In genomic region chr3:104597135-104597764, GRCm38 (mm10) we compare ENCODE assay signal across 9 mouse cellular contexts. TPM values are rescaled to one million over a fixed set of nuclear protein-coding genes. Genes with fewer than 3 reads are reported as not detected.
A peak's percentile ranks its signal among the peaks of the same experiment; 100 is the strongest.
DNase-seq lines count a peak whose midpoint lies in the region; ATAC-seq lines count a peak whose summit lies in the region.
"Had no signal": no experiment of that assay in that cellular context is flagged by ENCODE, and none has a peak within 500 bp of the region (broad histone marks: within the 10 kb centered on the region; RNA-seq: fewer than 3 reads in every experiment).

No protein-coding gene starts in this region.

- H3K27me3 ChIP-seq in hindbrain, embryonic 16.5 days (replicated peaks; ENCODE audit: control insufficient read depth, insufficient read depth, low read length), result no peaks in the 10 kb centered on the region
- H3K27me3 ChIP-seq in neural tube, embryonic 13.5 days, result no peaks in the 10 kb centered on the region

- 47% methylated on average over 10 of the region's 10 CpGs for WGBS in hindbrain, embryonic 16.5 days
- 65% methylated on average over 10 of the region's 10 CpGs for WGBS in neural tube, embryonic 13.5 days

- H3K4me3 ChIP-seq in brown adipose tissue, adult 24 weeks (ENCODE audit: insufficient read depth, low read depth, low read length), result no peak overlapping the region
- no peak overlapping the region for H3K4me3 ChIP-seq in hindbrain, embryonic 16.5 days (ENCODE audit: low read length)
- no peak overlapping the region for H3K4me3 ChIP-seq in neural tube, embryonic 13.5 days

- H3K36me3 ChIP-seq in hindbrain, embryonic 16.5 days (ENCODE audit: control insufficient read depth, insufficient read depth, low read length), result no peaks in the 10 kb centered on the region
- H3K36me3 ChIP-seq in neural tube, embryonic 13.5 days, result no peaks in the 10 kb centered on the region

- H3K4me1 ChIP-seq in brown adipose tissue, adult 24 weeks (ENCODE audit: control insufficient read depth, insufficient read depth, insufficient read length, low read length), result peaks cover 15% of the 10 kb centered on the region
- H3K4me1 ChIP-seq in hindbrain, embryonic 16.5 days (ENCODE audit: control insufficient read depth, insufficient read depth, low read depth, low read length), result no peaks in the 10 kb centered on the region; the same call in 1 of the 2 replicates
- H3K4me1 ChIP-seq in neural tube, embryonic 13.5 days (replicated peaks), result no peaks in the 10 kb centered on the region

- peak; percentile 95 for ATAC-seq in hindbrain, embryonic 16.5 days
- ATAC-seq in neural tube, embryonic 13.5 days (ENCODE audit: low read depth), result no peak; the same call in 1 of the 2 replicates
- no peak for ATAC-seq in CD4-positive, CD25-positive, alpha-beta regulatory T cell, adult 4 months

- H3K4me2 ChIP-seq in hindbrain, embryonic 16.5 days (ENCODE audit: low read length), result peak overlapping the region; percentile 30
- H3K4me2 ChIP-seq in neural tube, embryonic 13.5 days, result 0 out of 2 replicates have a peak overlapping the region, but pooled peaks have one; percentile 13

- no peaks in the 10 kb centered on the region for H3K9me3 ChIP-seq in hindbrain, embryonic 16.5 days (ENCODE audit: control insufficient read depth, low read length)
- no peaks in the 10 kb centered on the region for H3K9me3 ChIP-seq in neural tube, embryonic 13.5 days

- DNase-seq in adipocyte (ENCODE audit: low spot score), result peak; percentile 68
- DNase-seq in frontal cortex, postnatal 36 days (ENCODE audit: low spot score in 2 of 2), result peak; percentile 86 to 96
- peak; percentile 89 to 93 for DNase-seq in left cerebral cortex, adult 18-20 months (ENCODE audit: low spot score in 2 of 2)
- peak; percentile 67 to 77 for DNase-seq in urinary bladder, postnatal 4 days (ENCODE audit: low spot score in 2 of 2)

- H3K27ac ChIP-seq in brown adipose tissue, adult 24 weeks (replicated peaks; ENCODE audit: low read depth, low read length), result 0 out of 2 replicates have a peak overlapping the region, but pooled peaks have one; percentile 5
- H3K27ac ChIP-seq in hindbrain, embryonic 16.5 days (ENCODE audit: low read depth, low read length), result peak overlapping the region; percentile 73
- H3K27ac ChIP-seq in neural tube, embryonic 13.5 days (replicated peaks), result peak overlapping the region; percentile 34
- H3K27ac ChIP-seq: liver, embryonic 14.5 days had no signal

- H3K9ac ChIP-seq in hindbrain, embryonic 16.5 days (ENCODE audit: low read depth, low read length), result peak overlapping the region; percentile 9; the same call in 1 of the 2 replicates
- H3K9ac ChIP-seq in neural tube, embryonic 13.5 days, result no peak overlapping the region
- H3K9ac ChIP-seq: liver, embryonic 14.5 days had no signal

RNA-seq across cellular contexts. Expression of gene Slc16a1, which starts 41.2 kb away (rescaled TPM):
- 185 and 208 TPM in 2 replicates for polyA plus RNA-seq in brown adipose tissue, adult 24 weeks (2012; ENCODE audit: insufficient read depth, insufficient read length, missing spikeins)
- 12.6 and 12.7 TPM in 2 replicates for polyA plus RNA-seq in hindbrain, embryonic 16.5 days (2015; fragmentation: Nextera tagmentation; extraction: Ambion mirVana)
- 10 to 100 TPM; 18.2 to 20.3 TPM for total RNA-seq in left cerebral cortex, adult 18-20 months (2021)
- polyA plus RNA-seq in neural tube, embryonic 13.5 days (2015; fragmentation: Nextera tagmentation; extraction: Ambion mirVana), result 8.3 and 9.8 TPM in 2 replicates
- 1 to 10 TPM; 6.0 to 6.6 TPM for polyA plus RNA-seq in CD4-positive, CD25-positive, alpha-beta regulatory T cell, adult 4 months (2017; shearing (Covaris generic))

Comparison
In these comparisons a context has a peak if more than half of its experiments do, and no peak if none do; other contexts are left out.
1. H3K27ac ChIP-seq: peak in every context shown above with its lines; median percentile 73 in hindbrain, embryonic 16.5 days; 34 in neural tube, embryonic 13.5 days; 5 in brown adipose tissue, adult 24 weeks.
2. RNA of gene Slc16a1, which starts 41.2 kb away (polyA plus RNA-seq): 185 to 208 TPM in brown adipose tissue, adult 24 weeks; 12.6 to 12.7 TPM in hindbrain, embryonic 16.5 days, 8.3 to 9.8 TPM in neural tube, embryonic 13.5 days and 6.0 to 6.6 TPM in CD4-positive, CD25-positive, alpha-beta regulatory T cell, adult 4 months; every median in the first group is over 10 times any median in the second.
3. Peak in every context shown above with its lines, with median percentiles within 50 percentile points of each other: DNase-seq.